Mouse (Mus musculus): Measurements from ENCODE around the gene Nupr1.

The Nupr1 gene

GRCm38 (mm10) chr7:126630824-126631518 is at the start of gene Nupr1:
TSS of gene Nupr1 (minus strand) at chr7:126630861.
- no peak for DNase-seq (ENCODE audit: low spot score)

DNA sequence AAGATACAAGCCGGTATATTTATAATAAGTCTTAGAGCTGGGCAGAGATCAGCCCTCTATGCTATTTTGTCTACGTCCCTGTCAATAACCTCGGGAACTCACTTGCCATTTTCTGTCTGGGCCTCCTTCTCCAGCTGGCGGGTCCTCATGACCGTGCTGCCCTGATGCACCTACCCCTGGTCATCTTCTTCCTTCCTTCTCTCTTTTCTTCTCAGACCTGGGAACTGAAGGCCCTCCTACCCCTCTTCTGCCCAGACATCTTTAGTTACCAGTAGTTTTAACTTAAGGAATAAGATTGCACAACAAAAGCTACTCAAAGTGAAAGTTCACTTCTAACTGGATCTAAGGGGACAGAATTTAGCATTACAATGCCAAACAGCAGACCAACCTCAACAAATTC is 49.0 kb upstream of the Nupr1 start:
- no peak for DNase-seq (ENCODE audit: low spot score)

- DNase-seq (ENCODE audit: low spot score) = no peak
These were observed 48.1 kb upstream of the Nupr1 start for GRCm38 (mm10) chr7:126678545-126679341.

DNA sequence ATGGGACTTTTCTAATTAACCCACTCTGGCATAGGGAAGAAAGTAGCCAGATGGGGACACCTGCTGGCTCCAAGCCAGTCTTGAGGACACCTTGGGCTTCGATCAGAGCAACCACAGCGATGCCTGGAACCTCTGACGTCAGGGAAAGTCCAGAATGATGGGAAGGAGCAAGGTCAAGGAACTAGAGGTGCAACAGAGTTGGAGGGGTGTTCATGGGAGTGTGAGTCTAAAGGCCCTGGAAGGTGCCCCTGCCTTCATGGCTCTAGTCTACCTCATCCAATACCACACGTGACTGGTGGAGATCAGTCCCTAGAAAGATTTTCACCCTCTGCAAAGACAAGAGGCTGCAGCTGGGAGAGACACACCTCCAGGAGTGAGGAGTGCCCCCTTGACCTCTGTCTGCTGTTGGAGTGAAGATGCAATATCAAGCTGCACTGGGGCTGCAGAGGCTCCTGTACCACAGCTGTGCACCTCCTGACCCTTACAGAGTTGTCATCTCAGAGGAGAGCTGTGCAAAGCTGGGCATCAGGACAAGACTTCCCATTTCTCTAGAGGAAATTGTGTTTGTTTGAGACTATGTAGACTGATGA is 46.1 kb upstream of the Nupr1 start:
- no peak for DNase-seq (ENCODE audit: low spot score)

DNA sequence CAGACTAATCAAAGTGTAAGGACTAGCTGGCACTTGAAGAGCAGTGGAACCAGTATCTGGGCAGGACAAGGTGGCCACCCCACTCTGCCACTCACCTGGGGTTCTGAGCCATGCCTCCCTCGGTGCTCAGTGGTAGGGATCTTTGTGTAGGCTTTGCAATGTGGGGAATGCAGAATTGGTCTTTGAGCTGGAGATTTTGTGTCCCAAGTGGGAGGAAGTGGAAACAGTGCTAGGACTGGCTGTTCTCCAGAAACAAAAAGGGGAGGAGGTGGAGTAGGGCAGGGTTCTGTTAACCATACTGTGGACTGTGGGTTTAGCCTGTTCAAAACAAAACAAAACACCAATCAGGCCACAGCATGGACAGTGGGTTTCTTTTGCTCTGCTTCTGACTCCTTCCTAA is 45.5 kb upstream of the Nupr1 start, which contains the start of gene Sult1a1:
Gene Sult1a1 (minus strand): TSS at position 226 of the 400 bp plus-strand sequence.
- no peak for DNase-seq (ENCODE audit: low spot score)

DNA sequence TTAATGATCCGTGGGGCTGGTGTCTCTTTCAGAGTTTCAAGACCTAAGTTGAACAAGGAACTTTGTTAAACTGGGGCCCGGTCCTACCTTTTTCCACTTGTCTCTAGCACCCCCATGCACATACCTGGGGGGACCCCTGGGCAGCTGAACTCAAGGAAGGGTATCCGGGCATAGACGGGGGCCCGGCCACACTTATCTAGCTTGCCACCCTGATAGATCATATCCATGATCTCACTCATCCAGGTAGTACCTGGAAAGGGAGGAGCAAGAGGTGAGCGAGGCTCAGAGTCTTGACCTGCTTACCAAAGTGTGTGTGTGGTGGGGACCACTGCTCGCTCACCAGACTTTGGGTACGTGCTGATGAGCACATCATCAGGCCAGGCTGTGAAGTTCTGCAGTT is 44.4 kb upstream of the Nupr1 start:
- DNase-seq (ENCODE audit: low spot score) = no peak

GRCm38 (mm10) chr7:126672111-126672510 is 41.5 kb upstream of the Nupr1 start:
- DNase-seq (ENCODE audit: low spot score) = no peak

DNA sequence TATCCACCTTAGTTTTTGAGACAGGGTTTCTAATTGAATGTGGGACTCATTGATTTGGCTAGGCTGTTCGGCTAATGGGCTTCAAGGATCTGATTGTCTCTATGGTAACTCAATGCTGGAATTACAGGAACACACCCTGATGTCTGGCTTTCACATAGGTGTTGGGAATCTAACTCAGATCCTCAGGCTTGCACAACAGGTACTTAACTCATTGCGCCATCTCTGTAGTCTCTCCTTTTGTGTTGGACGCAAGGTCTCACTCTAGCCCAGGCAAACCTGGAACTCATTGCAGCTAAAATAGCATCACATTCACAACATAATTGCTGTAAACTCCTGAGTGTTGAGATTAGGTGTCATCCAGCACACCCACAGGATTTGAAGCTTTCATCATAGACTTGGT is 39.5 kb upstream of the Nupr1 start:
- no peak for DNase-seq (ENCODE audit: low spot score)

- no peak for DNase-seq (ENCODE audit: low spot score)
These were observed 37.8 kb upstream of the Nupr1 start for GRCm38 (mm10) chr7:126668452-126668851.

DNA sequence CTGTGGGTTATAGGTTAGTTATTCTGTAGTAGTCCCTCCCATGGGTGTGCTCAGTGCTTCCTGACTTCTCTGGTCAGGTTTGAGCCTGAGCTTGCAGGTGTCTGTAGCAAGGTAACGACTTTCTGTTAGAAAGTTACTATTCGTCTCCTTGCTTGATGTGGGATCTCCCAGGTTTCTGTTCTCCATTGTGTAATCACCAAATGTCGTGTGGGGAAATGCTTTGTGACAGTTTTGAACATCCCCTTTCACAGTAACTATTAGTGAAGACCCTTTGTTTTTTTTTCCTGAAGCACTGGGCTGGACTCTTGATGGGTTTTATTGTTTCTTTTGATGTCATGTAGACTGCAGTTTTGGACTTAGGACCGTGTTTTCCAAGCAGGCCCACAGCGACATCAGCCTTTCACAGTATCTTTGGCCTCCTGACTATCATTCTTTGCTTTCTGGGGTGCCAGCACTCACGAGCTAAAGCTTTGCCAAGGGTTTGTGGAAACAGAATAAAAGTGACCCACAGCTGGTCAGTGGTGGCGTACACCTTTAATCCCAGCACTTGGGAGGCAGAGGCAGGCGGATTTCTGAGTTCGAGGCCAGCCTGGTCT is 36.9 kb upstream of the Nupr1 start:
- DNase-seq (ENCODE audit: low spot score) = no peak

GRCm38 (mm10) chr7:126665269-126665668 is 34.6 kb upstream of the Nupr1 start:
- no peak for DNase-seq (ENCODE audit: low spot score)

DNA sequence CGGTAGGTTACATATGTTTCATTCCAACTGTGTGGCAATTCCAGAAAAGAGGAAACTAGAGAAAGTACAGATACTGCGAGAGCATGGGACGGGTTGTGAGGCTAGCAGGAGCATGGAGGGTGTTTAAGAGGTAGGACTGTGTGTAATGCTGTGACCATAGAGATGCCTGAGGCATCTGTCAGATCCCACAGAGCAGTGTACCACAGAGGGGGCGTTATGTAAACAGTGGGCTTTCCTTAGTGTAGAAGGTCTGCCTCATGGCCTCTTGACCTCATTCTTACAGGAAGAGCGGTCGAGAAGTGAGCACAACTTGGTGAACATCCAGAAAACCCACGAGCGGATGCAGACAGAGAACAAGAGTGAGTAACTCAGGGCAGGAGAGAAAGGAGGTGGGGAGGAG is 33.0 kb upstream of the Nupr1 start:
- DNase-seq (ENCODE audit: low spot score) = no peak

DNA sequence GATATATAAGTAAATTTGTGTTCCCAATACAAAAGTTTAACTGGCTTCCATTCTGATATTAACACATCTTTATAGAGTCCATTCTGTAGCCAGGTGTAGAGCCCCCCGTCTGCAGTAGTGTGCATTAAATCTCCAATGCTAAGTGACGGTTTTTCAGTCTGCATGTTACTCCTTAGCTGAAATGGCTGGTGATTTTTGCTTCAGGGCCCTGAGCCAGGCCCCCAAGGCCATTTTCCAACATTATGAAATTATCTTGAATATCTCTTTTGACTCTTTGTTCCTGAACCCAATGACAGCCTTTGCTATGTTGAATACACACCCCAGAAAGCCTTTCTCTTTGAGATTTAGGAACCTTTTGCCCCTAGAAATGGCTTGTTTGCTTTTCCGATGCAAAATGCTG is 29.1 kb upstream of the Nupr1 start:
- DNase-seq (ENCODE audit: low spot score) = no peak

- DNase-seq (ENCODE audit: low spot score) = no peak
These were observed 26.9 kb upstream of the Nupr1 start for GRCm38 (mm10) chr7:126657522-126657921.

DNA sequence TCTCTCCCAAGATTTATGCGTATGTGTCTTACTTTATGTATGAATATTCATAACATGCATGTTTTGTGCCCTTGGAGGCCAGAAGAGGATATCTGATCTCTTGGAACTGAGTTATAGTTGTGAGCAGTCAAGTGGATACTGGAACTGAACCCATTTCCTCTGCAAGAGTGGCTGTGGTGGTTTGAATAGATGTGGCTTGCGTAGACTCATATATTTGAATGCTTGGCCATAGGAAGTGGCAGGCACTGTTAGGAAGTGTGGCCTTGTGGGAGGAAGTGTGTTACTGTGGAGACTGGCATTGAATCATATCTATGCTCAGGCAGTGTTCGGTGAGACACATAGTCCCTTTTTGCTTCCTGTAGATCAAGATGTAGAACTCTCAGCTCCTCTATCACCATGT is 25.0 kb upstream of the Nupr1 start:
- no peak for DNase-seq (ENCODE audit: low spot score)

GRCm38 (mm10) chr7:126653991-126654390 is 23.3 kb upstream of the Nupr1 start:
- DNase-seq (ENCODE audit: low spot score) = no peak

- no peak for DNase-seq (ENCODE audit: low spot score)
These were observed 20.2 kb upstream of the Nupr1 start for GRCm38 (mm10) chr7:126650852-126651251.

DNA sequence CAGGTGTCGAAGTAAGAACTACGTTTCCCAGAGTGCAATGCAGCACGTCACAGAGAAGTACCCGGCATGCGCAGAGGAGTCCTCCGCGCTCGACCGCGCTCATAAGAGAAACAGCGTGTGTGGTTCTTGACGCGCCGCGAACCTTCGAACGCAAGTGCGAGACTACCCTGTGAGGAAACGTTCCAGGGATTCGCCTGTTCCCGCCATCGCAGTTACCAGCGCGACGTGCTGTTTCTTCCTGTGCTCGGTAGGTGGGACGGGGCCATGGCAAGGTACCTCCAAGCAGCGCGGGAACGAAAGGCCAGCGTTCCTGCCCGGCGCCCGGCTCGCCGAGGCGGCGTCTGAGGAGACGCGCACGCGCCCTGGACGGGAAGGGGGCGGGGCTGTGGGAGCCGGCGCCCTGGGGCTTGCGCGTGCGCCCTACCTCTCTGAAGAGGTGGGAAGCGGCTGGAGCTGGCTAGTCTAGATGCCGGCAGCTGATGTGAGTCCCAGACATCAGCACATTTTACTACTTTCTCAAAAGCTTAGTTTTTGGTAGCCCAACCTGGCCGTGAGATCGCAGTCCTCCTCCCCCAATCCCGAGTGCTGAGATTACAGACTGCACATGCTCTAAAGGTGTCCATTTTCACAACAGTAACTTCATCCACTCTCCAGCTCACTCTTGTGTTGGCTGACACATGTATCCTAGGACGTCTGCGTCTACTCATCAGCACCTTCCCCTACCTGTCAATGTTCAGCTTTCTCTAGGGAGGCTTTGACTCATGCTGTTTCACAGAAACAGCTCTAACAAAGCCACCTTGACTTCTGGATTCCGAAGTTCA is 18.8 kb upstream of the Nupr1 start, which contains the start of gene Sgf29:
Gene Sgf29 (plus strand): TSS at position 79 of the 821 bp plus-strand sequence.
- DNase-seq (ENCODE audit: low spot score) = peak; percentile 91

DNA sequence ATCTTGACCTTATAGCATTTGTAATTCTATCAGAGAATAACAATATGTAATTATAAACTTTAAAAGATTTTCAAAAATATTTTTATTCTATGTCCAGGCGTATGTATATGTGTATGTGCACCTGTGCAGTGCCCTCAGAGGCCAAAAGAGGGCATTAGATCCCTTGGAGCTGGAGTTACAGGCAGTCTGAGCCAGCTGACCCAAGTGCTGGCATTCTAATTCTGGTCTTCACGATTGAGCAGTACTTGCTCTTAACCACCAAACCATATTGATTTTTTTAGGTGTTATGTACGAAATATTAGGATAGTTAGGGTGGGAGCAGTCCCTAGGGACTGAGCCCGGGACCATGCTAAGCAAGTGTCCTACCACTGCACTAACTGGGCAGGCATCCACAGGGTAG is 17.8 kb upstream of the Nupr1 start:
- no peak for DNase-seq (ENCODE audit: low spot score)

DNA sequence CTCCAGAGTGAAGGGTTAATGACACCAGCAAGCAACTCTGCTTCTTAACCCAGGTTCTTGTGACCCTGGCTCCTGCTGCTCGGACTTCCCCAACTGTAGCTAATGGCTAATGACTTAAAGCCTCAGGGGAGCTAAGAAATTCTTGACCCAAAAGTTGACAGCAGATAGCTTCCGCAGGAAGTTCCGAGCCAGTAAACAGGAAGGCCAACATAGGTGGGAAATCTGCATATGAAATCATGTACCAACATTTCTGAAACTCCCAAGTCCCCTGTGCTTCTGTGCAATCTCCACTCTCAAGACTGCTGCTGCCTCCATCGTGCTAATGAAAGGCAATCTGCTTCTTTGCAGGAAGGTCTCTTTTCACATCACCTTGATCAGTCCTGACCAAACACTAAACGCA is 15.0 kb upstream of the Nupr1 start:
- no peak for DNase-seq (ENCODE audit: low spot score)

DNA sequence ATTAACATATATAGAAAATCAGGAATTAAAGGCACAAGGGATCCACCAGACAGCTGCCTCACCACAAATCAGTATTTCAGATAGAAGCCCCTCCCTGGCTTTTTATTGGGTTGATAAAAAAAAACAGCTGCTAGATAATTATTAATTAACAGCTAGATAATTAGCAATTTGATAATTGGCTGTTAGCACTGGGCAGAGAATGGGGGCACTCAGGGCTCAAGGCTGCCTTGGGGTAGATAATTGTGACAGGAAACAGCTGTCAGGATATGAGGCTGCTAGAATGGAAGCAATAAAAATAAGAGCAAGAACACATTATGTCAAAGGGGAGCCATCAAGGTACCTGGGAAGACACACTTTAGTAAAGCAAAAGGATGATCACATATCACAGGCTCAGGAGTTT is 14.3 kb upstream of the Nupr1 start:
- no peak for DNase-seq (ENCODE audit: low spot score)

GRCm38 (mm10) chr7:126644345-126644744 is 13.7 kb upstream of the Nupr1 start:
- no peak for DNase-seq (ENCODE audit: low spot score)

Data from ovary, postnatal 10 days (tissue).